Mouse (Mus musculus) neutrophil, adult 5-6 weeks (primary cell): Measurements from ENCODE around the gene Gm20388. TPM values are rescaled to one million over a fixed set of nuclear protein-coding genes. Genes with fewer than 3 reads are reported as not detected.

Source experiments
- ATAC-seq: fragments of 151-379, 151-347 bp; 2 replicates; pipeline ENCODE4 v1.8.0; 2017; ENCODE audit warnings: mild to moderate bottlenecking, moderate TSS enrichment; ENCODE audit not compliant: insufficient number of reproducible peaks, poor library complexity, low FRiP score, severe bottlenecking; ENCODE audit errors: extremely low read depth
- total RNA-seq: library from RNA; stranded (forward); fragments of 200-1000 nt; gene quantifications from 2 replicates; pipeline ENCODE4 v1.2.3, GENCODE M21; 2017

Gm20388 gene
- total RNA-seq, 1 experiment from 2014 or later: 10.8 TPM

DNA sequence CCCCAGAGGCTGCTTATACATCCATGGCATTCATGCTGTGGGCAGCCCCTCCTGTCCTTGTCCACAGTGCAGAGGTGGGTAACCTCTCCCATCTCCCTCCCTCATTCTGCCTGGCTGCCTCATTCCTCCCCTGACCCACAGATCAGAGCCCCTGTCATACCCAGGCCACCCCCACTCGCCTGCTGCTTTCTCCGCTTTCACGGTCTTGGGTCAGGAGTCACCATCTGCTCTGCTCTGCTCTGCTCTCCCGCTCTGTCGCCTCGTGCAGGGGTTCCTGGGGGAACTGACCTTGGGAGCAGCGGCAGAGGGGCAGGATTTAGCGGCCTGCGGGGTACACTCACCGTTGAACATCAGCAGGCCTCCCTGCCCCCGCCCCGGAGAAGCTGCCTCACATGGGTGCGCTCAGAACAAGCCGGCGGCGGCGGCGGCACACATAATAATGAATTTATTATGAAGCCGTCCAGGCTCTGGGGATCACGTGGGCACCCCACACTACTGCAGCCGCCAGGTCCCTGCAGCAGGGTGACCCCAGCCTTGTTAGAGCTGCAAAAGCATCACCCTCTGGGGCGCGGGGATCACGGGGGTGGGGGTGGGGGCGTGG, 638.8 kb downstream of the Gm20388 start:
- no peak for ATAC-seq

DNA sequence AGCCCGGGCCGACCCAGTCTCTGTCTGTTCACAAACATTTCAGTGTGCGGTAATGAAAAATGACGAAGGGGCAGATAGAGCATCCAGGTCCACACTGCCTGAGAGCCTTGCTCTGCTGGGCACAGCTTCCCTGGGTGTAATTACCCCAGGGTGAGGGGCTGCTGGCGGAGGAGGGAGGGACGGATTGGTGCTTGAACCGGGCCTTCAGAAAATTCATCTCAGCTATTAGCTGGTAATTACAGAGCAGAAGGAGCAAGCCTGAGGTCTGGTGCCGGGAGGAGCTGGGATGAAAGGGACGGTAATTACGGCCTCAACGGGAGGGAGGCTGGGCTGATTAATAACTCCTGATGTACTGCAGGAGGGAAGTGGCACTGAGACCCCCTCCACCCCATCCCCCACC, 639.3 kb downstream of the Gm20388 start:
- ATAC-seq: no peak

- no peak for ATAC-seq
These were observed 639.8 kb downstream of the Gm20388 start for GRCm38 (mm10) chr8:120550430-120550829.

DNA sequence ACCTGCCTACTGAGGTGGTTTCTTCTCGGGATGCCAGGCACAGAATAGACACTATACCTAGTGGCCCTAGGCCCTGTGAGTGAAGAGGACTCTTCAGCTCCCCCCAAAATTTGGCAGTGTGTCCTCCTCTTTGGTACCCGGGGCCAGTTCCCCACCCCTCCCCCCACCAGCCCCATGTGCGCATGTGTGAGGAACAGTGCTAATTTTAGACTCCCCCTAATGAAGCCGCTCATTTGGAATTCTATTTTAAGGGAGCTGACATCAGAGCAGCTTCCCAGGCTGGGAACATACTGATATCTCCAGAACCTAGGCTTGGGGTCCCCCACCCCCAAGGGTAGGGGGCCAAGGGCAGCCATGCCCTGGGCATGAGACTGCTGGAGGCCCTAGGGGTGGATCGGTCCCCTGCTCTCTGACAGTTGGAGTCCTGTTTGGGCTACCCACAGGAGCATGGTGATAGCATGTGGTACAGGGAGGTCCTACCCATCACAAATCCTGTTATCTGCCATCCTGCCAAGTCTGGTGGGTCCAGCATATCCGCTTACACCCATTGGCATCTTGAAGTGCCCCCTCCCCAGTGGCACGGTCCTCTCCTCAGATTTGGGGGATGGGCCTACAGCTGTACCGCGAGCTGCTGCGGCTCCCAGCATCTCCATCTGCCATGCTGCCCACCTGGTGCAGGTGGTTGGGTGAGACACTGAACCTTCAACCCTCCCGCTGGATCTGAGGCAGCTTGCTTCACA, 640.5 kb downstream of the Gm20388 start:
- no peak for ATAC-seq

GRCm38 (mm10) chr8:120551677-120551980, 641.0 kb downstream of the Gm20388 start:
- no peak for ATAC-seq

DNA sequence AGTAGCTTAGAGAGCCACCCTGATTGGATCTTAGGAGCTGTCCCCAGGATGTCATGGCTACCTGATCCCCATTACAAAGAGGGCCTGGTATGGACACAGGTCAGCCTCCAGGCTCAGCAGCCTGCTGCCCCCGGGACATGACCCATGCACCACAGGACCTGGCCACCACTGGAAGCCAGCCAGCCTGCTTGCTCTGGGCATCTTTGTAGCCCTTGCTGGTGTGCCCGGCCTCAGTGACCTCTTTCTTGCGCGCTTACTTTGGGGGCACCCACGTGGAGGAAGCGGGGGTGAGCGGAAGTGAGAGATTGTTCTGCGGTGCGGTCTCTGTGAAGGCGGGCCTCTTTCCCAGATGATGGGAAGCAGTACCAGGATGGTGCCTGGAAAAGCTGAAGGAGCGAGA, 641.9 kb downstream of the Gm20388 start:
- no peak for ATAC-seq

- ATAC-seq: no peak
These were observed 642.9 kb downstream of the Gm20388 start for GRCm38 (mm10) chr8:120553441-120554123.

DNA sequence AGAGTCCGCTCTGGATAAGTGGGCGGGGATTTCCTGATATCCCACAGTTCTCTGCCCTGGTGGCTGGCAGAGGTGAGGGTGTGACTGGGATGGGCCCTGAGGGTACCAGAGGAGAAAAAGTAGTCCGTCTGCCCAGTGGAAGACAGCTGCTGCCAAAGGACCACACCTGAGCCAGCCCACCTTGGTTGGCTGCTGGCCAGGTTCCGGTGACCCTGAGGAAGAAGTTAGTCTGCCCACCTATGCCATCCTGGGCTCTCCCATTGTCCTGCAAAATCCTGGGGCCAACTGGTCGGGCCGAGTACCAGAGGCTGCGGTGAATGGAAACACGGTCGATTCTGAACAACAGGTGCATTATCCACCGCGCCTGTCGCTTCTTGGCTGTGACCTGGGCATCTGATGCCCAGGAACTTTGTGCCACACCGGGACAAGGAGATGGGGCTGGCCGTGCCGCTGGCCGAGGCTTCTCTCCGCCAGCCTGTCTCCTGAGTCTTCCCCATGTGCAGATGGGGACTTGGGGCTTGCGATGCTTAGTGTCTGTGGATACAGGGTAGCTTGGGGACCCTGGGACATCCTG, 643.9 kb downstream of the Gm20388 start:
- ATAC-seq: no peak

GRCm38 (mm10) chr8:120556198-120556892, 645.7 kb downstream of the Gm20388 start:
- ATAC-seq: no peak

GRCm38 (mm10) chr8:120557170-120557965, 646.7 kb downstream of the Gm20388 start:
- no peak for ATAC-seq

DNA sequence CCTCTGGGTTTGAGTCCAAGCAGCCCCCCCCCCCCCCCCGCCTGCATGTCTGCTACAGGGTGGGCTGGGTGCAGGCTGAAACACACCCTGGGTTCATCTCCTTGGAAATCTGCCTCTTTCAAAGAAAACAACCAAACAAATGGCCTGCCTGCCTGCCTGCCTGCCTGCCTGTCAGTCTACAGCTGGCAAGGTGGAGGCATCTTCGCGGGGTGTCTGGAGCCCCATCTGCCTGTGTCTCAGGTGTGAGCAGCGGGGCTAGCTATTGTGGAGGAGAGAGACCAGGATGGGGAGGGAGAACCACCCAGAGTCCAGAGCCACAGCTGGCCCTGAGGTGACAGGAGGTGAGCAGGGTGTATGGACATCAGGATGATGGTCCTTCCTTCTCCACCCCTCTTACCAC, 647.5 kb downstream of the Gm20388 start:
- ATAC-seq: no peak

DNA sequence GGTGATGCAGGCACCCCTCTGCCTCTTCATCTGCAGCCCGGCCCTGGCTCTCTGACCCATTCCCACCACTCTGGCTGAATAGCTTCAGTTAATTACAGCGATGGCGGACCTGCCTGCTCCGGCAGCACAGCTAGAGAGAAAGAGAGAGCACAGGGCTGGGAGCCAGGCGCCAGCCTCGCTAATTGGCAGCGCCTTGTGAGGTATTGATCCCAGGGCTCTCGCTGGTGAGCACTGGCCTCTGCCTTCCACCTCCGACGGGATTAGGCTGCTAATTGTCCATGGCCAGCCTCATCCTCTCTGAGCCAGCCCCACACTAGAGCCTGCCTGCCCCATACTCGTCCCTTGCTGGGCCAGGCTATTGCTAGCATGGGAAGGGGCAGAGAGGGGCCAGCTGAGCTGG, 649.0 kb downstream of the Gm20388 start:
- no peak for ATAC-seq

- no peak for ATAC-seq
These were observed 649.9 kb downstream of the Gm20388 start for GRCm38 (mm10) chr8:120560535-120560934.

DNA sequence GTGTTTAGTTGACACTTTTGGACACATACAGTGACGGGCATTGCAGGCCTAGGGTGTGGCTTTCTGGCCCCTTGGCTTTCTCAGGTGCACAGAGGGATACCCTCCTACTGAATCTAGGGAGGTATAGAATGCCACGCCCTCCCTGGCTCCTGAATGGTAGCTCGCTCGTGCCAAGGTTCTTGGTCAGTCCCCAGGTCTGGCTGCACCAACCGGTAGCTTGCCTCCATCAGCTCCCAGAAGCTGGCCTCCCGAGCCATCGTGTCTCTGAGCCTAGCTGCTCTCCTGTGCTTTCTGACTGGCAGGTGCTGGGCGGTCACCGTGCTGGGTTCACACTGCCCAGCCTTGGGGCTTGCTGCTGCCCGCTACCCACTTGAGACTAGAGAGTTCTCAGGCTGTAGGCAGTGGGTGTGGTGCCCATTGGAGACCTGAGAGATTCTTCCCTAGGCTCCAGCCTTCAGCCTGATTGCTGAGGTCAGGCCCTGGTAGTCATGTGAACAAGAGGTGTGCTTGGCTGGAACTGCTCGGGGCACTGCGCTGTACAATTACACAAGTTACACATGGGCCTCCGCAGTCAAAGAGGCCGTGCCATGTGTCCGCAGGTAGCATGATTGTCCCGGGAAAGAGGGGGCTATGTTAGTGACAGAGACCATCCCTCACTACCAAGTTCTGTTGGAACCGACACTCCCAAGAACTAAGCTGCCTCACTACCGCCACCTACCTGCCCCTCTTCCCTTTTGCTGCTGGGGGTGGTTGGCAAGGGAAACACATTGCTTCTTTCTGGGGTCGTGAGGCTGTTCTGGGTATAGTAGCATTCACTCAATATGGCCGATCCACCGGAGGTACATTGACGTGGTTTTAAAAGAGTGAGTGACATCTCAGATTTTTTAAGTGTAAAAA, 651.1 kb downstream of the Gm20388 start:
- ATAC-seq: no peak

DNA sequence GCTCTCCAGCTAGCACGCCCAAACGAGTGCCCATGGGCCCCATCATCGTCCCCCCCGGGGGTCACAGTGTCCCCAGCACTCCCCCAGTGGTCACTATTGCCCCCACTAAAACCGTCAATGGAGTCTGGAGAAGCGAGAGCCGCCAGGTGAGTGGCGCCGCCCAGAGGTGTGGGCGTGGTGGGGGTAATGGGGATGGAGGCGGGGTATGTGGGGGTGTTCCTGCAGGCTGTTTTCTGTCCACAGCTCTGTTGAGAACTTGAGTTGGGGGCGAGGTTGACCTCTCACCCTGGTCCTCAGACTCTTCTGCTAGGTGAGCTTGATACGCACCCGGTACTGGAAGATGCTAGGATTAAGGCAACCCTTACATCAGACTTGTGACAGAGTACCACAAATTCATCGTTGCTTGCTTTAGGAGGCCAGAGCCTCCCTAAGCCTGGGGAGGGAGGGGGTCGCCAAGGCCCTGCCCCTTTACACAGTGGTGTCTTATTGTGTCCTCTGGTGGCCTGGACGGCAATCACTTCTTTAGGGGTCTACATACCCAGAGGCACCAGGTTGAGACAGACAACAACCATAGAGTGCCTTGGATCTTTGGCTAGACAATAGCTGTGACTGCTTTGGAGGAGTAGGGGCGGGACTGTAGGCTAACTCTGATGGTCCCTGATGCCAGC, 652.2 kb downstream of the Gm20388 start:
- no peak for ATAC-seq

- ATAC-seq: no peak
These were observed 652.7 kb downstream of the Gm20388 start for GRCm38 (mm10) chr8:120563348-120563724.
